Mouse (Mus musculus): ENCODE data around the gene Ugt1a1. TPM values are rescaled to one million over a fixed set of nuclear protein-coding genes. Genes with fewer than 3 reads are reported as not detected.

Ugt1a1 gene
- polyA plus RNA-seq, 1 experiment from 2014 or later, result not detected

DNA sequence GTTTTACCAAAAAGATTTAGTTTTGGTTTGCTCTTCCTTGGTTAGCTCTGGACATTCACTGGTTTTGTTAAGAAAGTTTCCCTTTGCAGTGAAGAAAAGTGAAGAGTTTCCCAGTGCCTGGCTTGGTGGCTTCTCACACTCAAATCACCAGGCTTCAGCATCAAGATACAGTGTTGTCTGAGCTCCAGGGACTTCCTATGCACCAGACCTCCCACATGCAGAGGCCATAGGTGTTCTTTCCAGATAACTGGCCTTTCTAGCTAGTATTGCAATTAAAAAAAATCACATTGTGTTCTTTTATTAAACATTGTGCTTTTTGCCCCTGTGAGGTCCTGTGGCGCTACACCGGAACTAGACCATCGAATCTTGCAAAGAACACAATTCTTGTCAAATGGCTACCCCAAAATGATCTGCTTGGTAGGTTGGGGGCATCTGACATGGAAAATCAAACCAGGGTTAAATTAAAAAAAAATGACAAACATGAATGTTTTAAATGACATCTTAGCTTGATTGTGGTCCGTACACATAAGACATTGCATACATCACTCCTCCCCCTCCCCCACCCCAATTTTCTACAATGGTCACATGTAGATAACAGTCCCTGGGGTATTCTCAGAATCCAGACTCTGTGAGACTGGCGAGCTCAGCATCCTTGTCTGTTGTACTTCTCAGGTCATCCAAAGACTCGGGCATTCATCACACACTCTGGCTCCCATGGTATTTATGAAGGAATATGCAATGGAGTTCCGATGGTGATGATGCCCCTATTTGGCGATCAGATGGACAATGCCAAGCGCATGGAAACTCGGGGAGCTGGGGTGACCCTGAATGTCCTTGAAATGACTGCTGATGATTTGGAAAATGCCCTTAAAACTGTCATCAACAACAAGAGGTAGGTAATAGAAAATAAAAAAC lies 4.0 kb downstream of the Ugt1a1 start:
- Histone ChIP-seq H3K4me3 (ENCODE audit: low read depth, low read length) (no peak overlapping the region), H3K4me1 (ENCODE audit: control insufficient read depth, insufficient read depth, low read length) (no peaks in the 10 kb centered on the region), H3K9me3 (replicated peaks; ENCODE audit: control insufficient read depth, low read length) (peaks cover 60% of the 10 kb centered on the region), H3K36me3 (ENCODE audit: control insufficient read depth, insufficient read depth, low read length) (peaks cover 2% of the 10 kb centered on the region; the same call in 1 of the 2 replicates), H3K4me2 (no peak overlapping the region), H3K27me3 (ENCODE audit: control insufficient read depth, insufficient read depth, low read length) (no peaks in the 10 kb centered on the region), H3K27ac (ENCODE audit: low read depth, low read length) (no peak overlapping the region), H3K9ac (ENCODE audit: low read depth, low read length) (no peak overlapping the region)
- 62% methylated on average over 10 of the region's 10 CpGs for WGBS (ENCODE audit: insufficient replicate concordance)
- no peak for ATAC-seq (replicated peaks; ENCODE audit: insufficient number of reproducible peaks, low FRiP score, low TSS enrichment)

GRCm38 (mm10) chr1:88216551-88216950 lies 4.8 kb downstream of the Ugt1a1 start:
- 49% methylated on average over 2 of the region's 2 CpGs for WGBS (ENCODE audit: insufficient replicate concordance)
- Histone ChIP-seq H3K27me3 (ENCODE audit: control insufficient read depth, insufficient read depth, low read length) (no peaks in the 10 kb centered on the region), H3K27ac (ENCODE audit: low read depth, low read length) (no peak overlapping the region), H3K4me2 (no peak overlapping the region), H3K9ac (ENCODE audit: low read depth, low read length) (no peak overlapping the region), H3K9me3 (replicated peaks; ENCODE audit: control insufficient read depth, low read length) (peaks cover 57% of the 10 kb centered on the region), H3K4me3 (ENCODE audit: low read depth, low read length) (no peak overlapping the region), H3K4me1 (ENCODE audit: control insufficient read depth, insufficient read depth, low read length) (no peaks in the 10 kb centered on the region), H3K36me3 (ENCODE audit: control insufficient read depth, insufficient read depth, low read length) (peaks cover 2% of the 10 kb centered on the region; the same call in 1 of the 2 replicates)
- ATAC-seq (replicated peaks; ENCODE audit: insufficient number of reproducible peaks, low FRiP score, low TSS enrichment), result no peak

DNA sequence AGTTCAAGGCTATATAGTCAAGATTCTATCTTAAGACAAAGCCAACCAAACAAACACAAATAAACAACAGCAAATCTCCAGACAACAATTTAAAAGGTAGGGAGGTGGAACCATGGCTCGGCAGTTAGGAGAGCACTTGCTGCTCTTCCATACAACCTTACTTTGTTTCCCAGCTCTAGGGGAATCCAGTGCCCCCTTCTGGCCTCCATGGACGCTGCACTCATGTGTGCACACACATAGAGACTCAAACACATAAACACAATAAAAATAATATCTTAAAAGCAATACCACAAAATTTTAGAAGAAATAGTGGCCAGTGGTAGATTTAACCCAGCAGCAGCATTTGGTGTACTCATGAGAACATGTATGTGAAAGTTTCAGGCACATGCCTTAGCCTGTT lies 5.4 kb downstream of the Ugt1a1 start:
- Histone ChIP-seq H3K9ac (ENCODE audit: low read depth, low read length) (no peak overlapping the region), H3K36me3 (ENCODE audit: control insufficient read depth, insufficient read depth, low read length) (no peaks in the 10 kb centered on the region; the same call in 1 of the 2 replicates), H3K4me1 (ENCODE audit: control insufficient read depth, insufficient read depth, low read length) (no peaks in the 10 kb centered on the region), H3K4me3 (ENCODE audit: low read depth, low read length) (no peak overlapping the region), H3K27ac (ENCODE audit: low read depth, low read length) (no peak overlapping the region), H3K4me2 (no peak overlapping the region), H3K9me3 (replicated peaks; ENCODE audit: control insufficient read depth, low read length) (peaks cover 52% of the 10 kb centered on the region), H3K27me3 (ENCODE audit: control insufficient read depth, insufficient read depth, low read length) (no peaks in the 10 kb centered on the region)
- ATAC-seq (replicated peaks; ENCODE audit: insufficient number of reproducible peaks, low FRiP score, low TSS enrichment), result no peak
- 53% methylated on average over 2 of the region's 2 CpGs for WGBS (ENCODE audit: insufficient replicate concordance)

DNA sequence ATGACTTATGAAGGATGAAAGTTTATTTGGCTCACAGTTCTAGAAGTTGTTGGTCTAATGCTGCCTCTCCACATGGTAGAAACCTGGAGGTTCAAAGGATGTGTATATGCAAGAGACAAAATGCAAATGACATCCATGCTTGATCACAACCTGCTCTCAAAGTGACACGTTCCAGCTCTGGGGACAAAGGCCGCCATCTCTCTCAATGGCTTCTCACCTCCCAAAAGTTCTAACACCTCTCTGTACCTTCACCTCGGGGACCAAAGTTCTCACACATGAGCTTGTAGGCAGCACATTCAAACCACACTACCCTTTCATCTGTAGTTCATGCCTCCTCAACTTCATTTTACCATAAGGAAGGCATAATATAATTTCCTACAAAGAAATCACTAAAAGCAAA lies 5.8 kb downstream of the Ugt1a1 start:
- H3K4me2 ChIP-seq, result no peak overlapping the region
- H3K36me3 ChIP-seq (ENCODE audit: control insufficient read depth, insufficient read depth, low read length), result no peaks in the 10 kb centered on the region
- H3K9me3 ChIP-seq (replicated peaks; ENCODE audit: control insufficient read depth, low read length), result peaks cover 49% of the 10 kb centered on the region
- ATAC-seq (replicated peaks; ENCODE audit: insufficient number of reproducible peaks, low FRiP score, low TSS enrichment), result no peak
- H3K27me3 ChIP-seq (ENCODE audit: control insufficient read depth, insufficient read depth, low read length), result no peaks in the 10 kb centered on the region
- no peak overlapping the region for H3K4me3 ChIP-seq (ENCODE audit: low read depth, low read length)
- no peak overlapping the region for H3K27ac ChIP-seq (ENCODE audit: low read depth, low read length)
- no peak overlapping the region for H3K9ac ChIP-seq (ENCODE audit: low read depth, low read length)
- 33% methylated on average over 3 of the region's 3 CpGs for WGBS (ENCODE audit: insufficient replicate concordance)
- no peaks in the 10 kb centered on the region for H3K4me1 ChIP-seq (ENCODE audit: control insufficient read depth, insufficient read depth, low read length)

DNA sequence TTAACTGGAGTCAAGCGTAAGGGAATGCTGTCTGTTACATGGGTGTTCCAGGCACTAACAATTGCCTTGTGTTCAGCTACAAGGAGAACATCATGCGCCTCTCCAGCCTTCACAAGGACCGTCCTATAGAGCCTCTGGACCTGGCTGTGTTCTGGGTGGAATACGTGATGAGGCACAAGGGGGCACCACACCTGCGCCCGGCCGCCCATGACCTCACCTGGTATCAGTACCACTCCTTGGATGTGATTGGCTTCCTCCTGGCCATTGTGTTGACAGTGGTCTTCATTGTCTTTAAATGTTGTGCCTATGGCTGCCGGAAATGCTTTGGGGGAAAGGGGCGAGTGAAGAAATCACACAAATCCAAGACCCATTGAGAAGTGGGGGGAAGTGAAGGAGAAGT lies 6.3 kb downstream of the Ugt1a1 start:
- Histone ChIP-seq H3K27me3 (ENCODE audit: control insufficient read depth, insufficient read depth, low read length) (no peaks in the 10 kb centered on the region), H3K4me3 (ENCODE audit: low read depth, low read length) (no peak overlapping the region), H3K36me3 (ENCODE audit: control insufficient read depth, insufficient read depth, low read length) (no peaks in the 10 kb centered on the region), H3K4me2 (no peak overlapping the region), H3K9me3 (replicated peaks; ENCODE audit: control insufficient read depth, low read length) (peaks cover 44% of the 10 kb centered on the region), H3K27ac (ENCODE audit: low read depth, low read length) (no peak overlapping the region), H3K4me1 (ENCODE audit: control insufficient read depth, insufficient read depth, low read length) (no peaks in the 10 kb centered on the region), H3K9ac (ENCODE audit: low read depth, low read length) (no peak overlapping the region)
- no peak for ATAC-seq (replicated peaks; ENCODE audit: insufficient number of reproducible peaks, low FRiP score, low TSS enrichment)
- 68% methylated on average over 9 of the region's 9 CpGs for WGBS (ENCODE audit: insufficient replicate concordance)

GRCm38 (mm10) chr1:88218591-88218990 lies 6.8 kb downstream of the Ugt1a1 start:
- H3K9ac ChIP-seq (ENCODE audit: low read depth, low read length), result no peak overlapping the region
- ATAC-seq (replicated peaks; ENCODE audit: insufficient number of reproducible peaks, low FRiP score, low TSS enrichment), result no peak
- H3K27ac ChIP-seq (ENCODE audit: low read depth, low read length), result no peak overlapping the region
- 49% methylated on average over 4 of the region's 4 CpGs for WGBS (ENCODE audit: insufficient replicate concordance)
- H3K36me3 ChIP-seq (ENCODE audit: control insufficient read depth, insufficient read depth, low read length), result no peaks in the 10 kb centered on the region
- H3K9me3 ChIP-seq (replicated peaks; ENCODE audit: control insufficient read depth, low read length), result peaks cover 39% of the 10 kb centered on the region
- no peaks in the 10 kb centered on the region for H3K27me3 ChIP-seq (ENCODE audit: control insufficient read depth, insufficient read depth, low read length)
- H3K4me2 ChIP-seq, result no peak overlapping the region
- no peak overlapping the region for H3K4me3 ChIP-seq (ENCODE audit: low read depth, low read length)
- no peaks in the 10 kb centered on the region for H3K4me1 ChIP-seq (ENCODE audit: control insufficient read depth, insufficient read depth, low read length)

GRCm38 (mm10) chr1:88219054-88219453 lies 7.3 kb downstream of the Ugt1a1 start:
- no peak for ATAC-seq (replicated peaks; ENCODE audit: insufficient number of reproducible peaks, low FRiP score, low TSS enrichment)
- Histone ChIP-seq H3K9me3 (replicated peaks; ENCODE audit: control insufficient read depth, low read length) (peaks cover 34% of the 10 kb centered on the region), H3K36me3 (ENCODE audit: control insufficient read depth, insufficient read depth, low read length) (no peaks in the 10 kb centered on the region), H3K27me3 (ENCODE audit: control insufficient read depth, insufficient read depth, low read length) (no peaks in the 10 kb centered on the region), H3K9ac (ENCODE audit: low read depth, low read length) (no peak overlapping the region), H3K4me2 (no peak overlapping the region), H3K4me1 (ENCODE audit: control insufficient read depth, insufficient read depth, low read length) (no peaks in the 10 kb centered on the region), H3K27ac (ENCODE audit: low read depth, low read length) (no peak overlapping the region), H3K4me3 (ENCODE audit: low read depth, low read length) (no peak overlapping the region)
- whole genome bisulfite sequencing (ENCODE audit: insufficient replicate concordance), result 18% methylated on average over 1 of the region's 1 CpGs

DNA sequence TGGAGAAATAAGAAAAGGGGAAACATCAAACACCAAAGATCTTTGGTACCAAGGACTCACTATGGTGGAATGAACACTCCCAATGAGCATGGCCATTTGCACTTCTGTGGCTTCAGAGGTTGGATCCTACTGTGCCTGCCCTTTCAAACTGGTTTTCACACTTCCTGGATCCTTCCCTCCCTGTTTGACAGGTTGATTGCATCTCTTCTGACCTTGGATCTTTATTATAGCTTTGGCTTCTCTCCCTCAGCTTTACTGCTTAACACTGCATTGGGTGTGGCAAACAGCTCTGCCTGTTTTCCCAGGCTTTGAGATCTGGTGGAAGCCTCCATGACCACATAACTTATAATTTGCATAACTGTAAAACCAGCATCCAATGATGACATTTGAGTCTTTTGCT lies 8.6 kb downstream of the Ugt1a1 start:
- H3K36me3 ChIP-seq (ENCODE audit: control insufficient read depth, insufficient read depth, low read length), result no peaks in the 10 kb centered on the region

DNA sequence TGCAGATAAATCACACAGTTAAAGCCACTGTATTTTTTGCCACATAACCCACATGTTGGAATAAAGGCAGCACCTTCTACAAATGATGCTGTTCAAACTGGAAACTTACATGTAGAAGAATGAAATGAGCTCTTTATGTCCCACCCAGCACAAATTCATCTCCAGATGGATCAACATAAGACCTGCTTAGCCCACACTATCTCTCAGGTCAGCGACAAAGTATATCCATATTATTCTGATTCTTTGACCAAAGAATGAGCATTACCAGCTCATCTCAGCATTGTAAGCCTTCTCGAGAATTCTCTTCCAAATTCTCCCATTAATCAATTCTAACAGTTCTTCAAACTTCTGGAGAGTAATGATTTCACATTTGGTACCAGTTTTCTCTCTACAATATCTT lies 10.5 kb downstream of the Ugt1a1 start:
- no peak overlapping the region for H3K9ac ChIP-seq (ENCODE audit: low read depth, low read length)
- H3K4me1 ChIP-seq (ENCODE audit: control insufficient read depth, insufficient read depth, low read length), result no peaks in the 10 kb centered on the region

More for the DNA sequence above, 8.6 kb downstream of the Ugt1a1 start:
- Histone ChIP-seq H3K9me3 (replicated peaks; ENCODE audit: control insufficient read depth, low read length) (peaks cover 25% of the 10 kb centered on the region), H3K27ac (ENCODE audit: low read depth, low read length) (no peak overlapping the region), H3K4me1 (ENCODE audit: control insufficient read depth, insufficient read depth, low read length) (no peaks in the 10 kb centered on the region), H3K4me2 (no peak overlapping the region), H3K27me3 (ENCODE audit: control insufficient read depth, insufficient read depth, low read length) (no peaks in the 10 kb centered on the region), H3K4me3 (ENCODE audit: low read depth, low read length) (no peak overlapping the region), H3K9ac (ENCODE audit: low read depth, low read length) (no peak overlapping the region)
- ATAC-seq (replicated peaks; ENCODE audit: insufficient number of reproducible peaks, low FRiP score, low TSS enrichment), result no peak

More for the DNA sequence above, 10.5 kb downstream of the Ugt1a1 start:
- Histone ChIP-seq H3K27ac (ENCODE audit: low read depth, low read length) (no peak overlapping the region), H3K27me3 (ENCODE audit: control insufficient read depth, insufficient read depth, low read length) (no peaks in the 10 kb centered on the region), H3K36me3 (ENCODE audit: control insufficient read depth, insufficient read depth, low read length) (no peaks in the 10 kb centered on the region), H3K9me3 (replicated peaks; ENCODE audit: control insufficient read depth, low read length) (peaks cover 26% of the 10 kb centered on the region), H3K4me3 (ENCODE audit: low read depth, low read length) (no peak overlapping the region), H3K4me2 (no peak overlapping the region)
- WGBS (ENCODE audit: insufficient replicate concordance), result 38% methylated on average over 2 of the region's 2 CpGs
- no peak for ATAC-seq (replicated peaks; ENCODE audit: insufficient number of reproducible peaks, low FRiP score, low TSS enrichment)
